Mouse (Mus musculus): ENCODE results near the gene Cyp2c50. TPM values are rescaled to one million over a fixed set of nuclear protein-coding genes. Genes with fewer than 3 reads are reported as not detected.
"Not testable (repeated sequence)": the region's sequence is repeated elsewhere in the genome, so short reads cannot be mapped to it uniquely, and the experiment has no call there.

Gene Cyp2c50
- polyA plus RNA-seq (2012; ENCODE audit: insufficient read depth, low replicate concordance): not detected in 2 replicates

DNA sequence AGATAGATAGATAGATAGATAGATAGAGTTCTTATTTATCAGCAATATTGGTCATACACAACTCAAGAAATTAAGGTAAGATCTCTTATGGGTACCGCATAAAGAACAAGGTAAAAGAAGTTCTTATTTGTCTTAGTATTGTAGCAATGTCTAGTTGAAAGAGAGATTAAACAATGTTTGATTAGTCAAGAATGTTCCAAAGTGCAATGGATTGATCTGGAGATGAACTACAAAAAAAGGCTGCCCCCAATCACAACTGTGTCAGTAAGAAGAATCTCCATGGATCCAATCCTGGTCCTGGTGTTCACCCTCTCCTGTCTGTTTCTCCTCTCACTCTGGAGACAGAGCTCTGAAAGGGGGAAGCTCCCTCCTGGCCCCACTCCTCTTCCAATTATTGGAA, at the start of gene Cyp2c50:
Gene Cyp2c50, plus strand, starts transcription at position 268 of the 400 bp plus-strand sequence.
- not testable (repeated sequence) for H3K36me3 ChIP-seq (replicated peaks; ENCODE audit: low read length); H3K4me1 ChIP-seq; H3K4me3 ChIP-seq (replicated peaks); H3K27me3 ChIP-seq (replicated peaks); H3K9me3 ChIP-seq

DNA sequence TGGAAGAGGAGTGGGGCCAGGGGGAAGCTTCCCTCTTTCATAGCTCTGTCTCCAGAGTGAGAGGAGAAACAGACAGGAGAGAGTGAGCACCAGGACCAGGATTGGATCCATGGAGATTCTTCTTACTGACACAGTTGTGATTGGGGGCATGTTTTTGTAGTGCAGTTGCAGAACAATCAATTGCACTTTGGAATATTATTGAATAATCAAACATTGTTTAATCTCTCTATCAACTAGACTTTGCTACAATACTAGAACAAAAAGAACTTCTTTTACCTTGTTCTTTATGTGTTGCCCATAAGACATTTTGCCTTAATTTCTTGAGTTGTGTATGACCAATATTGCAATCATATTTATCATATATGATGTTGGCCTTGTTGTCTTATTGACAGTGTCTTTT, 15.8 kb upstream of the Cyp2c50 start, which contains the start of gene Cyp2c54:
Gene Cyp2c54, minus strand, starts transcription at position 127 of the 400 bp plus-strand sequence.
- Histone ChIP-seq H3K27me3 (replicated peaks) (no peaks in the 10 kb centered on the region), H3K4me1 (no peaks in the 10 kb centered on the region), H3K4me3 (replicated peaks) (no peak within 1 kb of the TSS), H3K9me3 (peaks cover under 1% of the 10 kb centered on the region; the same call in 1 of the 2 replicates), H3K36me3 (replicated peaks; ENCODE audit: low read length) (no peaks in the 10 kb centered on the region)
- TF ChIP-seq GATA1 (IDR thresholded peaks at IDR 0.05; ENCODE audit: borderline replicate concordance, low read length): no peak
- TF ChIP-seq FLI1 (IDR thresholded peaks at IDR 0.05; ENCODE audit: low read length): no peak

DNA sequence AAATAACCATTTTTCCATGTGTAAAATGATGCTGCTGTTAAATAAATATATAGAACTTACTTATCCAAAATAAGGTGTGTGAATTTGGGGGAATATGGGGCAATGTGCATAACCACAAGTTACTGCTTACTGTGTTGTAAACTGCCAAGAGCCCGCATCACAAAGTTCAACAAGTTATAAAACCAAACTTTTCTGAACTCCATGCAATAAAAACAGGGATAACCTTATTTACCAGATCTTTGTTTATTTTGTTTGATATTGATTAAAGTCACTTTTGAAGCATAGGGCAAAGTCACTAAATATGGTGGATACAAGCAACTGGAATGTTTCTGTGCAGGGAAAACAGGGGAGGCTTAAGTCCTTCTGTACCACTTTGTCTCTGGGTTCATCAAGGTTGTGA, 1.1 kb upstream of the Cyp2c50 start:
- H3K27me3 ChIP-seq (replicated peaks): no peaks in the 10 kb centered on the region
- no peaks in the 10 kb centered on the region for H3K36me3 ChIP-seq (replicated peaks; ENCODE audit: low read length)
- no peaks in the 10 kb centered on the region for H3K9me3 ChIP-seq
- TF ChIP-seq GATA1 (IDR thresholded peaks at IDR 0.05; ENCODE audit: borderline replicate concordance, low read length) (no peak), FLI1 (IDR thresholded peaks at IDR 0.05; ENCODE audit: low read length) (no peak)
- H3K4me3 ChIP-seq (replicated peaks): no peak overlapping the region
- no peaks in the 10 kb centered on the region for H3K4me1 ChIP-seq

DNA sequence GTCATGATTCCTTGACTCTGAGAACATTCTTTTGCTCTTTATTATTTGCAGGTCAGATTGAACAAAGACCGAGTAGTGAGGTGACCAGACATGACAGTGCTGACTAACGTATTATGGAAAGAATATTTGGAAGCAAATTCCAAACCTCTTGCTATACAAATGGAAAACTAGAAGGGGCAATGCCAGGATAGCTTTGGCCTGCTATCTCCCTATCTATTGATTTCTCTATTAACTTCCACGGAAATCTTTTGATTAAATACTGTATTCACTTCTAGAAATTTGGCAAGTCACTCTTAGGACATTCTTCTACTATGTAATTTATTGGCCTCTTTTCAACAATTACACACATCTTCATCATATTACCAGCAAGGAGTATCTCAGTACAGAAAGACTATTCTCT, 1.6 kb downstream of the Cyp2c50 start:
- H3K4me3 ChIP-seq (replicated peaks): no peak overlapping the region
- no peaks in the 10 kb centered on the region for H3K4me1 ChIP-seq
- no peaks in the 10 kb centered on the region for H3K27me3 ChIP-seq (replicated peaks)
- TF ChIP-seq GATA1 (IDR thresholded peaks at IDR 0.05; ENCODE audit: borderline replicate concordance, low read length) (no peak), FLI1 (IDR thresholded peaks at IDR 0.05; ENCODE audit: low read length) (no peak)
- H3K9me3 ChIP-seq: no peaks in the 10 kb centered on the region
- H3K36me3 ChIP-seq (replicated peaks; ENCODE audit: low read length): no peaks in the 10 kb centered on the region

DNA sequence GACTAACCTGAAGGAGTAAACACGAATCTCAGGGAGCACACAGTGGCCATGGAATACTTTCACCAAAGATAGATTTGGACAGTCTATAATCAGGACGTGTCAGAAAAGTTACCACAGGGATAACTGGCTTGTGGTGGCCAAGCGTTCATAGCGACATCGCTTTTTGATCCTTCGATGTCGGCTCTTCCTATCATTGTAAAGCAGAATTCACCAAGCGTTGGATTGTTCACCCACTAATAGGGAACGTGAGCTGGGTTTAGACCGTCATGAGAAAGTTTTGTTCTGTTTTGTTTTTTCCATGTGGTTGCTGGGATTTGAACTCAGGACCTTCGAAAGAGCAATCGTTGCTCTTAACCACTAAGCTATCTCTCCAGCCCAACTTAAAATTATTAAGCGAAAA, 30.1 kb downstream of the Cyp2c50 start:
- H3K4me1 ChIP-seq; H3K27me3 ChIP-seq (replicated peaks); H3K4me3 ChIP-seq (replicated peaks); H3K9me3 ChIP-seq; H3K36me3 ChIP-seq (replicated peaks; ENCODE audit: low read length): not testable (repeated sequence)

DNA sequence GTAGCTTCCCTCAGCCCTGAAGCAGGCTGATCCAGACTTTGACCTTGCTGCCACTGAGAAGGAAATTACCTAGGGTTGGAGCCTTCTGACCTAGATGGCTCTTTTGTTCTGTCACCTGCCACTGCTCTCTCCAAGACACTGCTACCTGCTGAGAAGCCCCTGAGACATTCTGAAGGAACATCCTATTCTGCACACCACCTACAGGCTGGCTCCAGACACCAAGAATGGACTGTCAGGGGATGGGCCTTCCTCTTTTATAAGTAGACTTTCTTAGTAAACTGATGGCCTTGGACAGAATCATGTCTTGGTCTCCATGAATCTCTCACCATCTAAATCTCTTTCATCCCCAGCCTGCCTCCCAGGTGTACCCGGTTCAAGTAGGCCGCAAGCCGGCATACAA, 35.7 kb downstream of the Cyp2c50 start:
- not testable (repeated sequence) for H3K4me3 ChIP-seq (replicated peaks); H3K9me3 ChIP-seq; H3K36me3 ChIP-seq (replicated peaks; ENCODE audit: low read length); H3K4me1 ChIP-seq; H3K27me3 ChIP-seq (replicated peaks)

DNA sequence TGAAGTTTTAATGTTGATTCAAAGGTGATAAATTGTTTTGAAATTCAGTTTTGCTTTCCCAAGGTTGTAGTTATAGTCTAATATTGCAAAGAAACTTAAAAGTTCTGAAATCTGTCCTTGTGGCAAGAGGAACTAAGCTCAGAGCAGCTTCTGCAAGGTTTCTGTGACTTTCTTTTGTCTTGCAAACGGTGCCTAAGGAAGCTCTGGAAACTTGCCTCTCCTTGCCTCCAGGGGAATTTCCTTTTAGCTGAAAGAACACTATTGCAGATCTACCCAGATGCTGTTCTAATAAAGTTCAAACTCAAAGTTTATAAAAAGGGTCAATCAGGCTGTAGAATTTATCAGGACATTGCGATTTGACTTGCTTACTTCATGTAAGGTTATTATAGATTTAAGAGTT, 37.5 kb downstream of the Cyp2c50 start:
- H3K4me1 ChIP-seq; H3K27me3 ChIP-seq (replicated peaks): not testable (repeated sequence)

More for the DNA sequence above, 37.5 kb downstream of the Cyp2c50 start:
- not testable (repeated sequence) for H3K36me3 ChIP-seq (replicated peaks; ENCODE audit: low read length); H3K9me3 ChIP-seq; H3K4me3 ChIP-seq (replicated peaks)

Other genes with a start within 250 kb of the Cyp2c50 start
- not detected in 2 replicates for gene Cyp2c69, start 202.9 kb upstream of the Cyp2c50 start, polyA plus RNA-seq (2012; ENCODE audit: insufficient read depth, low replicate concordance)
- not detected in 2 replicates for gene Cyp2c37, start 97.3 kb upstream of the Cyp2c50 start, polyA plus RNA-seq (2012; ENCODE audit: insufficient read depth, low replicate concordance)
- gene Cyp2c54, start 15.9 kb upstream of the Cyp2c50 start, polyA plus RNA-seq (2012; ENCODE audit: insufficient read depth, low replicate concordance): not detected in 2 replicates
- gene Cyp2c70, start 97.6 kb downstream of the Cyp2c50 start, polyA plus RNA-seq (2012; ENCODE audit: insufficient read depth, low replicate concordance): not detected in 2 replicates
- 77.9 and 155 TPM in 2 replicates for gene Pdlim1, start 182.2 kb downstream of the Cyp2c50 start, polyA plus RNA-seq (2012; ENCODE audit: insufficient read depth, low replicate concordance)